Mouse (Mus musculus): ENCODE results near the gene Cwc25. TPM values are rescaled to one million over a fixed set of nuclear protein-coding genes. Genes with fewer than 3 reads are reported as not detected.

Gene Cwc25
- polyA plus RNA-seq, 1 experiment from 2014 or later: 16.8 TPM

- Histone ChIP-seq H3K36me3 (ENCODE audit: control insufficient read depth, insufficient read depth, low read length) (peaks cover under 1% of the 10 kb centered on the region; the same call in 1 of the 2 replicates), H3K9me3 (ENCODE audit: control insufficient read depth, low read depth, low read length) (no peaks in the 10 kb centered on the region), H3K4me2 (replicated peaks; ENCODE audit: low read depth, low read length) (no peak overlapping the region), H3K27ac (ENCODE audit: low read length) (no peak overlapping the region), H3K27me3 (ENCODE audit: control insufficient read depth, insufficient read depth, low read length) (no peaks in the 10 kb centered on the region), H3K9ac (replicated peaks; ENCODE audit: low read depth, low read length) (no peak overlapping the region), H3K4me3 (ENCODE audit: low read depth, low read length) (no peak overlapping the region), H3K4me1 (ENCODE audit: control insufficient read depth, insufficient read depth, low read length) (no peaks in the 10 kb centered on the region)
- 75% methylated on average over 14 of the region's 14 CpGs for WGBS
- no peak for ATAC-seq (ENCODE audit: insufficient number of reproducible peaks, insufficient read depth, low FRiP score, low read depth)
These were observed 5.1 kb upstream of the Cwc25 start for GRCm38 (mm10) chr11:97771410-97771809.

- Histone ChIP-seq H3K4me2 (replicated peaks; ENCODE audit: low read depth, low read length) (no peak overlapping the region), H3K9ac (replicated peaks; ENCODE audit: low read depth, low read length) (no peak overlapping the region), H3K27ac (ENCODE audit: low read length) (no peak overlapping the region), H3K36me3 (ENCODE audit: control insufficient read depth, insufficient read depth, low read length) (no peaks in the 10 kb centered on the region), H3K27me3 (ENCODE audit: control insufficient read depth, insufficient read depth, low read length) (no peaks in the 10 kb centered on the region), H3K9me3 (ENCODE audit: control insufficient read depth, low read depth, low read length) (no peaks in the 10 kb centered on the region), H3K4me1 (ENCODE audit: control insufficient read depth, insufficient read depth, low read length) (peaks cover 9% of the 10 kb centered on the region; the same call in 1 of the 2 replicates), H3K4me3 (ENCODE audit: low read depth, low read length) (no peak overlapping the region)
- ATAC-seq (ENCODE audit: insufficient number of reproducible peaks, insufficient read depth, low FRiP score, low read depth): no peak; the same call in 1 of the 2 replicates
- WGBS: 18% methylated on average over 2 of the region's 2 CpGs
These were observed 3.3 kb upstream of the Cwc25 start for GRCm38 (mm10) chr11:97769704-97770103.

GRCm38 (mm10) chr11:97761638-97762037 lies 4.7 kb downstream of the Cwc25 start:
- H3K9ac ChIP-seq (replicated peaks; ENCODE audit: low read depth, low read length): no peak overlapping the region
- H3K27ac ChIP-seq (ENCODE audit: low read length): no peak overlapping the region
- H3K4me1 ChIP-seq (ENCODE audit: control insufficient read depth, insufficient read depth, low read length): peaks cover 9% of the 10 kb centered on the region; the same call in 1 of the 2 replicates
- ATAC-seq (ENCODE audit: insufficient number of reproducible peaks, insufficient read depth, low FRiP score, low read depth): no peak
- no peak overlapping the region for H3K4me2 ChIP-seq (replicated peaks; ENCODE audit: low read depth, low read length)
- peaks cover 15% of the 10 kb centered on the region for H3K36me3 ChIP-seq (ENCODE audit: control insufficient read depth, insufficient read depth, low read length)
- H3K4me3 ChIP-seq (ENCODE audit: low read depth, low read length): no peak overlapping the region
- H3K27me3 ChIP-seq (ENCODE audit: control insufficient read depth, insufficient read depth, low read length): no peaks in the 10 kb centered on the region
- no peaks in the 10 kb centered on the region for H3K9me3 ChIP-seq (ENCODE audit: control insufficient read depth, low read depth, low read length)

GRCm38 (mm10) chr11:97758942-97759341 lies 7.4 kb downstream of the Cwc25 start:
- no peak for ATAC-seq (ENCODE audit: insufficient number of reproducible peaks, insufficient read depth, low FRiP score, low read depth)
- Histone ChIP-seq H3K27ac (ENCODE audit: low read length) (no peak overlapping the region), H3K9ac (replicated peaks; ENCODE audit: low read depth, low read length) (no peak overlapping the region), H3K36me3 (ENCODE audit: control insufficient read depth, insufficient read depth, low read length) (peaks cover 24% of the 10 kb centered on the region), H3K4me3 (ENCODE audit: low read depth, low read length) (no peak overlapping the region), H3K4me2 (replicated peaks; ENCODE audit: low read depth, low read length) (no peak overlapping the region), H3K4me1 (ENCODE audit: control insufficient read depth, insufficient read depth, low read length) (no peaks in the 10 kb centered on the region), H3K27me3 (ENCODE audit: control insufficient read depth, insufficient read depth, low read length) (no peaks in the 10 kb centered on the region), H3K9me3 (ENCODE audit: control insufficient read depth, low read depth, low read length) (no peaks in the 10 kb centered on the region)
- 87% methylated on average over 6 of the region's 6 CpGs for WGBS

DNA sequence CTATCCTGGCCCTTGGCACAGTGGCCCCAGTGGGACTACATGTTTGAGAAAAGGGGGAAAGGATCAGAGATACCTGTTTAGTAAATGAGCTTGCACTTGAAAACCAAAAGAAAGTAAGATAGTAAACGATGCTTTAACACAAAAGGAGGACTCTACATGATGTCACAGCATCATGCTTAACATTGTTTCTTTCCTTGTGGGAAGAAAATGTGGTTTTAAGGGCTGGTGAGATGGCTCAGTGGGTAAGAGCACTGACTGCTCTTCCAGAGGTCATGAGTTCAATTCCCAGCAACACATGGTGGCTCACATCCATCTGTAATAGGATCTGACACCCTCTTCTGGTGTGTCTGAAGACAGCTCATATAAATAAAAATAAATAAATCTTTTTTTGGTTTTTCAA lies 8.2 kb downstream of the Cwc25 start:
- H3K27me3 ChIP-seq (ENCODE audit: control insufficient read depth, insufficient read depth, low read length): no peaks in the 10 kb centered on the region
- H3K9me3 ChIP-seq (ENCODE audit: control insufficient read depth, low read depth, low read length): no peaks in the 10 kb centered on the region
- no peak overlapping the region for H3K9ac ChIP-seq (replicated peaks; ENCODE audit: low read depth, low read length)
- H3K36me3 ChIP-seq (ENCODE audit: control insufficient read depth, insufficient read depth, low read length): peaks cover 32% of the 10 kb centered on the region
- H3K27ac ChIP-seq (ENCODE audit: low read length): no peak overlapping the region
- H3K4me3 ChIP-seq (ENCODE audit: low read depth, low read length): no peak overlapping the region
- no peak for ATAC-seq (ENCODE audit: insufficient number of reproducible peaks, insufficient read depth, low FRiP score, low read depth)
- no peaks in the 10 kb centered on the region for H3K4me1 ChIP-seq (ENCODE audit: control insufficient read depth, insufficient read depth, low read length)
- H3K4me2 ChIP-seq (replicated peaks; ENCODE audit: low read depth, low read length): no peak overlapping the region
- 89% methylated on average over 1 of the region's 1 CpGs for WGBS

- Histone ChIP-seq H3K9me3 (ENCODE audit: control insufficient read depth, low read depth, low read length) (no peaks in the 10 kb centered on the region), H3K4me2 (replicated peaks; ENCODE audit: low read depth, low read length) (no peak overlapping the region), H3K4me1 (ENCODE audit: control insufficient read depth, insufficient read depth, low read length) (no peaks in the 10 kb centered on the region), H3K4me3 (ENCODE audit: low read depth, low read length) (no peak overlapping the region), H3K27me3 (ENCODE audit: control insufficient read depth, insufficient read depth, low read length) (no peaks in the 10 kb centered on the region), H3K27ac (ENCODE audit: low read length) (no peak overlapping the region), H3K36me3 (ENCODE audit: control insufficient read depth, insufficient read depth, low read length) (peaks cover 68% of the 10 kb centered on the region), H3K9ac (replicated peaks; ENCODE audit: low read depth, low read length) (no peak overlapping the region)
- 94% methylated on average over 8 of the region's 8 CpGs for WGBS
- ATAC-seq (ENCODE audit: insufficient number of reproducible peaks, insufficient read depth, low FRiP score, low read depth): no peak
These were observed 13.1 kb downstream of the Cwc25 start for GRCm38 (mm10) chr11:97753277-97753676.

GRCm38 (mm10) chr11:97748496-97748895 lies 17.9 kb downstream of the Cwc25 start:
- ATAC-seq (ENCODE audit: insufficient number of reproducible peaks, insufficient read depth, low FRiP score, low read depth): no peak
- H3K4me2 ChIP-seq (replicated peaks; ENCODE audit: low read depth, low read length): no peak overlapping the region
- H3K9me3 ChIP-seq (ENCODE audit: control insufficient read depth, low read depth, low read length): no peaks in the 10 kb centered on the region
- H3K27ac ChIP-seq (ENCODE audit: low read length): no peak overlapping the region
- no peak overlapping the region for H3K9ac ChIP-seq (replicated peaks; ENCODE audit: low read depth, low read length)
- whole genome bisulfite sequencing: 88% methylated on average over 5 of the region's 5 CpGs
- no peaks in the 10 kb centered on the region for H3K27me3 ChIP-seq (ENCODE audit: control insufficient read depth, insufficient read depth, low read length)
- peaks cover 3% of the 10 kb centered on the region; the same call in 1 of the 2 replicates for H3K4me1 ChIP-seq (ENCODE audit: control insufficient read depth, insufficient read depth, low read length)
- H3K36me3 ChIP-seq (ENCODE audit: control insufficient read depth, insufficient read depth, low read length): peaks cover 55% of the 10 kb centered on the region
- no peak overlapping the region for H3K4me3 ChIP-seq (ENCODE audit: low read depth, low read length)

GRCm38 (mm10) chr11:97747773-97748172 lies 18.6 kb downstream of the Cwc25 start:
- no peak overlapping the region for H3K27ac ChIP-seq (ENCODE audit: low read length)
- H3K4me1 ChIP-seq (ENCODE audit: control insufficient read depth, insufficient read depth, low read length): peaks cover 10% of the 10 kb centered on the region; the same call in 1 of the 2 replicates
- H3K9me3 ChIP-seq (ENCODE audit: control insufficient read depth, low read depth, low read length): no peaks in the 10 kb centered on the region
- H3K4me3 ChIP-seq (ENCODE audit: low read depth, low read length): no peak overlapping the region
- H3K4me2 ChIP-seq (replicated peaks; ENCODE audit: low read depth, low read length): no peak overlapping the region
- H3K9ac ChIP-seq (replicated peaks; ENCODE audit: low read depth, low read length): no peak overlapping the region
- H3K27me3 ChIP-seq (ENCODE audit: control insufficient read depth, insufficient read depth, low read length): no peaks in the 10 kb centered on the region
- H3K36me3 ChIP-seq (ENCODE audit: control insufficient read depth, insufficient read depth, low read length): peaks cover 49% of the 10 kb centered on the region
- WGBS: 91% methylated on average over 8 of the region's 8 CpGs
- ATAC-seq (ENCODE audit: insufficient number of reproducible peaks, insufficient read depth, low FRiP score, low read depth): no peak

DNA sequence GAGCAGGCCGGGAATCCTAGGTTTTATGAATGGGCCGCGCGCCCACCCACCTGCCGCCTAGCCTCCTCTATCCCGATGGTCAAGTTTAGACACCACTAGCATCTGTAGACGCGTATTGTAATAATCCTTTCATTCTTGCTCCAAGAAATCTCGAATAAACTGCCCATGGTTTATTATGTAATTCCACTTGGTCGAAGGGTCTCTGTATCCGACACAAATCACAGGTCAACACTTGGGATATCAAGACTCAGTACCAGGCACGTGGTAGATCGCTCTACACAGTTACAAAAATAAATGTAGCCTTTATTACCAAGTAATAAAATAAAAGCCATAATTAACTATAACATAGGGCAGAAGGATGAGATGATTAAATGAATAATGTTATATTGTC lies 21.0 kb downstream of the Cwc25 start:
- no peaks in the 10 kb centered on the region for H3K9me3 ChIP-seq (ENCODE audit: control insufficient read depth, low read depth, low read length)
- no peak for ATAC-seq (ENCODE audit: insufficient number of reproducible peaks, insufficient read depth, low FRiP score, low read depth)
- no peaks in the 10 kb centered on the region for H3K27me3 ChIP-seq (ENCODE audit: control insufficient read depth, insufficient read depth, low read length)
- peak overlapping the region; percentile 79 for H3K4me3 ChIP-seq (ENCODE audit: low read depth, low read length)
- peaks cover 27% of the 10 kb centered on the region for H3K36me3 ChIP-seq (ENCODE audit: control insufficient read depth, insufficient read depth, low read length)
- H3K9ac ChIP-seq (replicated peaks; ENCODE audit: low read depth, low read length): no peak overlapping the region
- H3K27ac ChIP-seq (ENCODE audit: low read length): no peak overlapping the region
- peaks cover 13% of the 10 kb centered on the region; the same call in 1 of the 2 replicates for H3K4me1 ChIP-seq (ENCODE audit: control insufficient read depth, insufficient read depth, low read length)
- WGBS: 11% methylated on average over 13 of the region's 13 CpGs
- peak overlapping the region; percentile 44; the same call in 1 of the 2 replicates for H3K4me2 ChIP-seq (replicated peaks; ENCODE audit: low read depth, low read length)
